Mouse (Mus musculus) embryonic fibroblast, embryonic 13.5 days (primary cell): ENCODE results near the gene Efs.

Source experiments
- CTCF ChIP-seq: IDR thresholded peaks from 2 replicates; pipeline ENCODE4 v1.5.1; 2011; ENCODE audit warnings: mild to moderate bottlenecking, control low read depth, low read length, moderate library complexity, borderline replicate concordance; ENCODE audit not compliant: insufficient read depth
- POLR2A ChIP-seq: IDR thresholded peaks from 2 replicates; pipeline ENCODE4 v1.6.1; 2011; ENCODE audit warnings: low read depth, mild to moderate bottlenecking, control low read depth, low read length, moderate library complexity

- TF ChIP-seq CTCF: no peak
- peak; percentile 18; the same call in 1 of the 2 replicates for TF ChIP-seq POLR2A
Measured at GRCm38 (mm10) chr14:54894296-54895151, 31.4 kb downstream of the Efs start.
